Mouse (Mus musculus) cerebellum, adult 9-10 months (tissue): ENCODE data around the gene Smg6.
"Not testable (repeated sequence)": the region's sequence is repeated elsewhere in the genome, so short reads cannot be mapped to it uniquely, and the experiment has no call there.

ENCODE experiments used
- DNase-seq: peaks from one replicate; pipeline ENCODE4 v3.0.0; 2022

The Smg6 gene

DNA sequence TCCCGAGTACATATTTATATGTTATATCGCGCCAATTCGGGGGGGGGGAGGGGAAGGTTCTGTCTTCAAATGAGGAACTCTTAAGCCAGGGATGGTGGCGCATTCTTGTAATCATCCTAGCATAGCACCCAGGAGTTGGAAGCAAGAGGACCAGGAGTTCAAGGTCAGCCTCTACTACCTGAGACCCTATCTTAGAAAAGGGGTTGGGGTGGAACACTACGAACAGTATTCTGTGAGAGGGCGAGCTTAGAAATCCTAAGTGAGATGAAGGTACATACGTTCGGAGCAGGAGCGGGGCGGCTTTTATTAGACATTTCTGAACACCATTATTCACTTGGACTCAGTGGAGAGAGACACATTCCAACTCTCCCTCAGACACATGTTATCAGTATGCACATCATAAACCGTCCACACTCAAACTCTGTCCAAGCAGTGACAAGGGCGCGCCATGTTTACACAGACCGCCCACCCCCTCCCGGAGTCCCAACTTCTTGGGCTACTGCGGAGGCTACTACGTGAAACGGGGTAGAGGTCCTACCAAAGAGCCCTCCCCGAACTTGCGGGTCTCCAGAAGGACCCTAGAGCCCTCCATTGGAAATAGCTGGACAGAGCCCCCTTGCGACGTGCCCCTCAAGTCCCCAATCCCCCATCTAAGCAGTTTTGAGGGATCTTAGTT, 243.9 kb downstream of the Smg6 start, which contains the start of gene Hic1:
TSS of gene Hic1 (minus strand) at position 115 of the 676 bp plus-strand sequence.
- peak; percentile 66 for DNase-seq

DNA sequence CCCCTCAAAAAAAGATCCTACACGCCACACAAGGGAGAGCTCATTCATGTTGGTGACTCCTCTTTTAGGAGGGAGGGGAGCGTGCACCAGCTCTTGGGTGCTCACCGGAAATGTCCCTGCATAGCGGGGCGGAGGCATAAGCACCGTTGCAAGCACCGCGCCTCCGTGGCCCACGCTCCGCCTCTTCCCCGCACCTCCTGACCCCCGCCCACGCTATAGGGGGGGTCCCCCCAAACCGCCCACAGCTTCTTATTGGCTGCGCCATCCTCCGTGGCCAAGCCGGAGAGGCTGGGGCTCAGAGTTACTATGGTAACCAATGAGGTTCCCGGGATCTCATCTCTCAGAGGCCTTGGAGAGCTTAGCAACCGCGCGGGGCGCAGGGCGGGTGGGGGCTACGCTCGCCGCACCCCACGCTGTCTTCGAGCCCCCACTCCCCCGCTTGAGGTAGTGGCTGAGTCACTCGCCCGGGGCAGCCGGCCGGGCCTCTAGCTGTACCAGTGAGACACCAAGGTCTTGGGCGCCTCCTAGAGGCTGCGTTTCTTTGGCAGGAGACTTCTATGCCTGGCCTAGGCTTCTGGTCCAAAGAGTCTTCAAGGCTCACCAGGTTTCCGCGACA, 244.6 kb downstream of the Smg6 start:
- DNase-seq: peak; percentile 97

DNA sequence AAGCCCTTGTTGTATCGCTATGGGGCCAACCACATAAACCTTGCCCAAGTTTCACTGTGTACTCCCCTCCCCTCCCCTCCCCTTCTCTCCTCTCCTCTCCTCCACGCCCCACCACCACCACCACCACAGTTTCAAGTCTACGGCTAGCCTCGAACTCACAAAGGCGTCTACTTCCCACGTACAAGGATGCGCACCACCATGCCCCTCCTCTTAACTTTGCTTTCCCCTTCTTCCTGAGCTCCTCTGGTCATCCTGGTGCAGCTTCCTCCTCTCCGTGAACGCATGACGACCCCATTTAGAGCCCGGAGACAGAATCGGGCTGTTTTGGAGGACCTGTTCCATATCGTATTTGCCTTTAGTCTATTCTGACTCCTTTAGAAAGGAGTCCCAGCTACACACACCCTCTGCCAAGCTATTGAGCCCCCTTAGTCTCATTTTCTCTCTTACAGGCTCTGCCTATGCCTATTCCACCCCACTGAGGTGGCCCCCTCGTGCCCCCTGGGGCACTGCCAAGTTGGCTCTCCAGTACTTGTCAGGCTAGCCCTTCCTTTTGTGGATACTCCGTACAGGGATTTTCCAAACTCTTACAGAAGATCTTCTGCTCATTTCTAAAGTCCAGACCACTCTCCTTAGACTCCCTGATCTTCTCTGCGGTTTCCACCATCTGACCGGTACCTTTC, 245.7 kb downstream of the Smg6 start:
- peak; percentile 70 for DNase-seq

- DNase-seq: peak; percentile 63
Measured at GRCm38 (mm10) chr11:75172151-75173094, 246.8 kb downstream of the Smg6 start.

DNA sequence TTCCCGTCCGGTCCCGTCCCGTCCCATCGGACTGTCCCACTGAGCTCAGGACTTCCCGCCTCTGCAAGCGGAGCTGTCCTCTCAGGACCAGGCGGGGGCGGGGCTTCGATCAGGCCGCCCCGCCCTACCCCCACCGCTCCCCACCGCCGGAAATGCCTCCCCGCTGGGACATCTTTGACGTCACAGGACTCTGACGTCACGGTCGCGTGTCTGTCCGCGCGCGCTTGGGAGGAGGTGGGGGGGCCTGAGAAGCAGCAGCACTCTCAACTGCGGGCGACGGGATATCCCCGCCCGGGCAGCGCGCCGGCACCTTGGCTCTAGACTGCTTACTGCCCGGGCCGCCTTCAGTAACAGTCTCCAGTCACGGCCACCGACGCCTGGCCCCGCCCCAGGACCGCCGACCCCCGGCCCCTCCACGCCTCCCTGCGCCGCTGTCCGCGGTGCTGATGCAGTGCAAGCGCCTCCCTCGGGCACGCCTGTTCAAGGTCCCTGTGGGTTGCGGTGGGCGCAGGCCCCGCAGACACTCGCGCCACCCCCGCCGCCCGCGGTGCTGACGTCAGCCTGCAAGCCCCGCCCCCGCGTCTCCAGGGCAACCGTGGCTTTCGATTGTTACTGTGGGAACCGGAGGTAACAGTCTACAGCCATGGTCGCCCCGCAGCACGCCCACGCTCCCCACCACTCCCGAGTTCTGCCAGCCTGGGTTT, 247.6 kb downstream of the Smg6 start:
- peak; percentile 91 for DNase-seq

DNA sequence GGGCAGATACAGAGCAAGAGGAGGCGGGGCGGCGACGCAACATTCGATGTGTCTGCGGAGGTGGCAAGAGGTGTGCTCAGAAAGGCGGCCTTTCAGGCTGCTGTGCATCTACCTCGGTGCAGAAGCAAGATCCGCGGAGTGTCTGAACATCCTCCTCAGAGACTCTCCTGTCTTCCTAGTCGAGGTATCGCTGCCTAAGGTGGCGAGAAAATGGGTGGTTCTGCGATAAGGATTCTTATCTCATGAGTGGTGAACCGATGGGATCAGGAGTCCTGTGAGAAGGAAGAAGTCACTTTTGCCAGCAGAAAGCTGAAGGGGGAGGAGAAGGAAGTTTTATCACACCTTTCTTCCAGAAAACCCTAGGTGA, 248.2 kb downstream of the Smg6 start:
- DNase-seq: no peak

GRCm38 (mm10) chr11:75174574-75174973, 249.0 kb downstream of the Smg6 start:
- DNase-seq: not testable (repeated sequence)

GRCm38 (mm10) chr11:75178011-75178410, 252.4 kb downstream of the Smg6 start:
- no peak for DNase-seq

DNA sequence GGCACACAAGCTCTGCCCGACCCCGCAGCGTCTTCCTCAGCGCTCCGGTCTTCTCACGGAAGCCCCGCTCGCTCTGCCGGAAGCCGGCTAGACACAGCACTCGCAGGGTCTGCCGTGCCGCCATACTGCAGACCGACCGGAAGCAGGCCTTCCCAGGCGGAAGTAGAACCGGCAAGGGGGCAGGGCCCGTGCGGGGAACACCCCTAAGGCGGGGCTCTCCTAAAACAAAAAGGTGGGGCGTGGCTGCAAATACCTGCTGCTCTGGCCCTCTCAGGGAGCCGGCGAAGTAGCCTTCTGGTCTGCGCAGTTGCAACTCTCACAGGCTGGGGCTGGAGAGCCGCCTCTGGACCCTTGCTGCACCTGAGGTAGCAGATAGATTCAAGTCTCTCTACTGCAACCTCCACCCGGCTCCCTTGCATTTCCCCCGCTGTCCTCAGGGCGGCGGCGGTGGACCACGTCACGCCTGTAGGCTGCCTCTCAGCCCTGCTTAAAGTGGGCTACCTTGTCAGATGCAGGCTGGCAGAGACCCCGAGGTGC, 253.1 kb downstream of the Smg6 start, which contains the start of gene Ovca2:
TSS of gene Ovca2 (minus strand) at position 164 of the 537 bp plus-strand sequence.
- peak; percentile 92 for DNase-seq

DNA sequence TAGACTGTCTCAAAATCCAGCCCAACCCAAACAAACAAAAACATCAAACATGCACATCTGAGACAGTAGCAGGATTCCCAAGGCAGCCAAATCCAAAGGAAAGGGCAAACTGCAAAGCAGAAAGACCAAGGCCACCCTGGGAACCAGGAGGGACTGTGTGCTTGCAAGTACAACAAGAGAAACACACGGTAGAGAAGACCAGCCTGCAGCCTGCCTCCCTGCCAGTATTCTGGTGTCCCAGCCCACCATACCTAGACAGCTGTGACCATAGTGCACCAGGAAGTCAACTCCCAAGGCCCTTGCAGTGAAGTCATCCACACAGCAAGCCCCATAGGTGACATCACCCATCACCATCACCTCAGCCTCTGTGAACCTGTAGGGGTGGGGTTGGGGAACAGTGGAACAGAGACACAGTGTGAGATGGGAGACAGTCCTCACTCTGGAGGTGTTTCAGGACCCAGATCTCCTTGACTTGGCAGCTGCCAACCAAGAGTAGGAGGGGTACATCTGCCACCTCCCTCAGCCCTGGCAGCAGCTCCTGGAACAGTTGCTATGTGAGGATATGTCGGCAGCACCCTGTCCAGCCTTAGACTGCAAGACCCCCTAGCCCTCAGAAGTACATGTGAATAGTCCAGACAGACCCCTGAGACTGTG, 258.4 kb downstream of the Smg6 start:
- DNase-seq: no peak

DNA sequence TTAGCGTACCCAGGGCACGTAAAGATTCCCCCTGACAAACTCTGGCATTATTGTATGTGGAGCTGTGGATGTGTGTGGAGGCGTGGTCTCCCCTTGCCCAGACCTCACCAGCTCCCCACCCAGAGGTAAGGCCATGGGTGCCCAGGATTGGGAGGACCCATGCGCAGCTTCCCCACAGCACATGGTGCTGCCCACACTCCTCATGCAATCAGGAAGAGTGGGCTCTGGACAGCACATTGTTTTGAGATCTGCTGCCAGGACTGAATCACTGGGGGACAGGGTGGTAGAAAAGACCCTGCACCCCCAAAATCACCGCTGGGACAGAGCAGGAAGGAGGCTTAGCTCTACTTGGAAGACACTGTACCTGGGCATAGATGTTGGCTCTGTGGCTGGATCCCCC, 258.9 kb downstream of the Smg6 start:
- DNase-seq: no peak

- DNase-seq: no peak
Measured at GRCm38 (mm10) chr11:75184986-75185385, 259.4 kb downstream of the Smg6 start.

GRCm38 (mm10) chr11:75189713-75190370, 264.2 kb downstream of the Smg6 start:
- DNase-seq: no peak

DNA sequence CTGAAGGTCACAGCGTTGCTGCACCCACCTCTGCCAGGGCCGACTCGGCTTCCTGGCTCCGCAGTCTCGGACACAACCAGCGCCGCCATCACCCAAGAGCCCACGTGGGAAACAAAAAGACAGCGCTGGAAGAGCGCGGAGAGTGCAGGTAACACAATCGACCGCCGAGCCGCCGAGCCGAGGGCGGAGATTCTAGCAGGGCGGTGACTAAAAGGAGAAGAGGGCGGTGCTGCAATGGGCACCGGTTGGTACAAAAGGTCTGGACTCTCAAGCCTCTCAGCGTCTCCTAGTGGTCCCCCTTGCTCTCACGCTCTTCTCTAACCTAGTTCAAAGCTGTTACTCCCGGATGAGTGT, 264.7 kb downstream of the Smg6 start:
- DNase-seq: peak; percentile 83

DNA sequence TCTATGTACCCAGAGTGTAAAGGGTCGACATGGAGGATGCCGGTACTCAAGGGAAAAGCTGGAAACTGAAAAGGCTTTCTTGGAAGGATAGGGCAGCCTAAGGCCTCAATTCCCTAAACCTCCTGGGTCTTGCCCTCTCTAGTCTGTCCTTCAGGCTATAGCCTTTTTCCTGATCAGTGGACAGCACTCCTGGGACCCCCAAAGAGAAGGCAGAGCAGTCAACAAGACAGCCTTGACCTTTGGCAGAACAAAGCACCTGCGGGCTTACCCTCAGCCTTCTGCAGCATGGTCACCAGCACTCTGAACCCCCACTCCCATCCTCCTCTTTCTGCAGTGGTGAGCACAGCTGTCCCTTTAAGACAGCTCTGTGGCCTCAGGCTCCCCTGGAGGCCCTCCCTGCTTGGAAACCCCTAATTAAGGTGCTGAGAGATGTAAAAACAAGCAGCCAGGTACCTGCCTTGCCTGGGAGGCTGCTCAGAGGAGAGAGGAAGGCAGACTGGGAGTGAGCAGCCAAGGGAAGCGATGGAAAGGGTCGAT, 265.4 kb downstream of the Smg6 start, which contains the start of gene Dph1:
TSS of gene Dph1 (minus strand) at position 337 of the 537 bp plus-strand sequence.
- no peak for DNase-seq

GRCm38 (mm10) chr11:75191841-75192240, 266.2 kb downstream of the Smg6 start:
- no peak for DNase-seq

DNA sequence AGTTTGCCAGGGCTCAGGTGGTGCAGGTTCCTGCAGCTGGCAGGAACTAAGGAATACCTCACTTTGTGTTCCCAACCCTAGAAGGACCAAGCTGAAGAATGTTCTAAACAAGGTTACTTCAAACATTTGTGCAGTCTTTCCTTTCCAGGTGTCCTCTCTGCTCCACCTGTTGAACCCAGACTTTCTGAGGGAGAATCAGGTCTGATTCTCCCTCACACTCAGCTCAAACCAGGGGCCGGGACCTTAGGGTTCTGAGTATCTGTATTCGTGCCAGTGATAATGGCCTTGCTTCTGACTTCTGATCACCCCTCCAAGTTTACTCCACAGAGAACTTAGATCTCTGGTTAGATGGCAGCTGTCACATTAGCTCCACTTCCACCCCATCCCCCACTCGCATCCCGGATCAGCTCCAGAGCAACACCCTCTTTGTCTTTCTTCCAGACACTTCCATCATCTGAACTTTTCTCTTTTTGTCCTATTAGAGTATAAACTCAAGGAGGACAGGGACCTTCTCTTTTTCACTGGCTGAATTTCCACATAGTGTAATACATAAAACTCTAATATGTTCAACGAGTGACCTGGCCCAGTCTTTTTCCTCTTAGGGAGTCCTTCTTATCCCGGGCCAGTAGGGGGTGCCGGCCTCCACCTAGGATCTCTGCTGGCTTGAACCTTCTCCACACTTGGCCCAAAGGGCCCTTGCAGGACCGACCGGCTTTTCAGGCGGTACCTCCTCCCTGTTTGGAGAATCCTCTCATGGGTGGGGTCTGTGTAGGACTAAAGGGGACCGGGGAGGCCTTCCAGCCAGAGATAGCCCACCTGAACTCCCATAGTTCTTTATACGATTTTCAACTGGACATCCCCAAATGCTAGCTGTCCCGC, 267.0 kb downstream of the Smg6 start:
- DNase-seq: peak; percentile 90

- DNase-seq: peak; percentile 80
Measured at GRCm38 (mm10) chr11:75193256-75194071, 267.8 kb downstream of the Smg6 start, which contains the start of gene Rtn4rl1. TSS of gene Rtn4rl1 (plus strand) at chr11:75193783.
